Mouse (Mus musculus): ENCODE data around the gene Xrcc5. TPM values are rescaled to one million over a fixed set of nuclear protein-coding genes. Genes with fewer than 3 reads are reported as not detected.
A peak's percentile ranks its signal among the peaks of the same experiment; 100 is the strongest.

The Xrcc5 gene
- total RNA-seq (2021): 10 to 100 TPM; 10.5 to 13.9 TPM
- long read RNA-seq, transcript Xrcc5-201 (21 exons, 2,555 nt): major isoform, 9 of 14 reads
- long read RNA-seq, partial matches to known transcripts: 5 of 14 reads
- long read RNA-seq, other reads (novel, unspliced or antisense): 0 of 14 reads

DNA sequence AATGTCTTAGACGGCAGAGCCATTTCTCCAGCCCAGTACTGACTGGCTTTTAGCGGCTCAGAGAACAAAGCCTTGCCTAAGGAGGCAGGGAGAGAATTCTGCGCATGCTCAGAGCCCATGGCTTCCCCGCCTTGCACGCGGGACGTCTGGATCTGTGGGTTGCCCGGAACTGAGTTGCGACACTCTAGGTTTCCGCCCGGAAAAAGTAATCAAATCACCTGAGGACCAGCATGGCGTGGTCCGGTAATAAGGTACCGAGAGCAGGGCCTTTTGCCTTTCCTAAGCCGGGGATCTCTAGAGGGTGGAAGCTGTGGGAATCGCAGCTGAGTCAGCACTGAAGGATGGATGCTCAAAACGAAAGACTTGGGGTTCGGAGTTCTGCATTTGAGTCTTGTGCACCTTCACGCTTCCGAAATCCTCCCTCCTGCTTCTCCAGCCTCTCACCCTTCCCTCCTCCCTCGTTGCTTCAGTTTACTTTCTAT is at the start of gene Xrcc5:
Xrcc5 (plus strand) TSS at position 105 of the 482 bp plus-strand sequence.
- DNase-seq (ENCODE audit: low spot score in 2 of 2): peak; percentile 91

GRCm38 (mm10) chr1:72263099-72263498 is 44.1 kb upstream of the Xrcc5 start:
- DNase-seq (ENCODE audit: low spot score in 2 of 2): no peak

DNA sequence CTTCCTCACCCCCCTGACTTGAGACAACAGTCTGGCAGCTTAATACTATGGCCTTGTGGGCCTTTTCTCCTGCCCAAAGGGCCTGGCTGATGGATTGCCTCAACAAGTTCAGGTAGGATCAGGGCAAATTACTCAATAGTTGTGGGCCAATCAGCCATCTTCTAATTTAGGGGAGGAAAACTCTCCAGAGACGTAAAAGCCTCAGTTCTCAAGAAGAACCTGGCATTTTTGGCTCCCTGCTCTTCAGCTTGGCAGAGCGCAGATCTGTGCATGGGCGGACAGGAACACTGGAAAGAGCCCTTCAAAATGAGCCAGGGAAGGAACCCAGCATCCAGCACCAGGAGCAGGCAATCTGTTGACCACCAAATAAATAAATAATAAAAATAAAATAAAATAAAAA is 29.1 kb upstream of the Xrcc5 start:
- DNase-seq (ENCODE audit: low spot score in 2 of 2): no peak

- DNase-seq (ENCODE audit: low spot score in 2 of 2): no peak
Observed at GRCm38 (mm10) chr1:72282604-72283003, 24.6 kb upstream of the Xrcc5 start.

- DNase-seq (ENCODE audit: low spot score in 2 of 2): peak; percentile 91 to 94
Observed at GRCm38 (mm10) chr1:72283992-72284485, 23.2 kb upstream of the Xrcc5 start, which contains the start of the genes Pecr and Tmem169. Gene Pecr, minus strand, starts transcription at chr1:72284314. Gene Tmem169, plus strand, starts transcription at chr1:72284369.

- peak in 1 of 2 experiments; percentile 15 for DNase-seq (ENCODE audit: low spot score in 2 of 2)
Observed at GRCm38 (mm10) chr1:72284539-72284938, 22.7 kb upstream of the Xrcc5 start.

GRCm38 (mm10) chr1:72286904-72287303 is 20.3 kb upstream of the Xrcc5 start:
- DNase-seq (ENCODE audit: low spot score in 2 of 2): no peak

GRCm38 (mm10) chr1:72287893-72288292 is 19.3 kb upstream of the Xrcc5 start:
- no peak for DNase-seq (ENCODE audit: low spot score in 2 of 2)

- DNase-seq (ENCODE audit: low spot score in 2 of 2): no peak
Observed at GRCm38 (mm10) chr1:72288527-72289150, 18.6 kb upstream of the Xrcc5 start.

DNA sequence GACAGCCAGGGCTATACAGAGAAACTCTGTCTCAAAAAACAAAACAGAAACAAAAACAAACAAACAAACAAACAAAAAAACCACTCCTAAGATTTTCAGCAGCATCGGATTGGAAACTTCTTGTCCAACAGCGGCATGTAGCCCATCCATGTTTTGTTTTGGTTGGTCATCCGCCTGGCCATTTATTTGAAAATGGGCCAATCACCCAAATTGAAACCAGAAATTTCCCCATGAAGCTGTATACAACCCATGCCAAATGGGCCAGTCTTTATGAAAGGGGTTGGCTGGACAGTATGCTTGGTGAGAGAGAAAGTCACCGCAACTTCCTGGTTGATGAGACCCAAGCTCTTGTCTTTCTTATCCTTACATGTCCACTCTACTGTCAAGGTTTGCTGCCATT is 16.3 kb upstream of the Xrcc5 start:
- DNase-seq (ENCODE audit: low spot score in 2 of 2): no peak

DNA sequence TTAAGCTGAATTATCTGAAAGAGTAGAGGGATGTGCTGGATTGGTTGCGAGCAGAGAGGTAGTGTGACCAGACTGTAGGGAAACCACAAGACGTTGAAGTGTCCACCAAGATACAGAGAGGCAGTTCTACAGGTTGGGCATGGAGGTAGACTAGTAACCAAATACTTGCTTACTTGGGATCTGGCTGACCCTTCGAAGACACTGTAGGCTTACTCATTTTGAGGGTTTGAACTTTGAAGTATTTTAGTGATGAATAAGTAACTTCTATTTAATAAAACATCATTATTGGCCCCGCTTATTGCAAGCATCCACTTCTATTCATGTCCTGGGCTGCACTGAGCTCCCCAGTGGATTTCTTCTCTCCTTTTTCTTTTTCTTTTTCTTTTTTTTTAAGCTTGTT is 15.8 kb upstream of the Xrcc5 start:
- DNase-seq (ENCODE audit: low spot score in 2 of 2): no peak

- DNase-seq (ENCODE audit: low spot score in 2 of 2): no peak
Observed at GRCm38 (mm10) chr1:72291925-72292324, 15.3 kb upstream of the Xrcc5 start.

- DNase-seq (ENCODE audit: low spot score in 2 of 2): no peak
Observed at GRCm38 (mm10) chr1:72293869-72294663, 13.2 kb upstream of the Xrcc5 start.

DNA sequence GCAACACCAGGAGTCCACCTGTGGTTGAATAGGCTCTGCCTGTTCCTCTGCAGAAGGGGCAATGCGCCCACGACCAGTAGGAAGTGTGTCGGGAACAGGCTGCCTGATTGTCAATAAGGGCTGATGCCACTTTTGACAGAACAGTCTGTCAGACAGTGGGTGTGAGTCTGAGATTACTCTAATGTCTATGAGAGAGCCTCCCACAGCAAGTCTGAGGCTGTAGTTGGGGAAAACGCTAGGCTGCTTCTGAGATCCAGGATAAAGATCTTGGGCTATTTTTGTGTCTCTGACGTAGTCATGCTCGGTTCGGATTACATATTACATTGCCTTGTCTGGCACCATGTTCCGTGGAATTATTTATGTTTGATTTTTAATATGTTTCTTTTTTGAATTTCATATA is 11.5 kb upstream of the Xrcc5 start:
- no peak for DNase-seq (ENCODE audit: low spot score in 2 of 2)

- no peak for DNase-seq (ENCODE audit: low spot score in 2 of 2)
Observed at GRCm38 (mm10) chr1:72301845-72302244, 5.4 kb upstream of the Xrcc5 start.

DNA sequence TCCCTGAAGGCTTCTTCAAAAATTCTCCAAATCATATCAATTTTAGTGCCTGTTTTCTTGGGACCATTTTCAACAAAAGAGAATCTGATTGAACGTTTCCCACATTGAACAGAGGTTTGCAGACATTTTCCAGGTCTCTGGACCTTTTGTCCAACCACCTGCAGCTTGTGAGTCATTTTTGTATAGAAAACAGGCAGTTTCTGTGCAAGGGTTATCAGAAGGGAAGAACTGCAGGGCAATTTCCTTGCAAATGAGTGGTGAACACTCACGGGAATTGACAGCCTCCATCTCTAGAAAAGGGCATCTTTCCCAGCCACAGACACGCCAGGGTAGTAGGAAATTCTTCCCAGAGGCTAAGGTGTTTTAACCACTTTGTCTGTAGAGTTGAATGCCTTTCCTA is 980 bp upstream of the Xrcc5 start:
- no peak for DNase-seq (ENCODE audit: low spot score in 2 of 2)

- DNase-seq (ENCODE audit: low spot score in 2 of 2): peak in 1 of 2 experiments; percentile 57
Observed at GRCm38 (mm10) chr1:72306679-72307181, 491 bp upstream of the Xrcc5 start.

GRCm38 (mm10) chr1:72308919-72309318 is 1.7 kb downstream of the Xrcc5 start:
- DNase-seq (ENCODE audit: low spot score in 2 of 2): no peak

- no peak for DNase-seq (ENCODE audit: low spot score in 2 of 2)
Observed at GRCm38 (mm10) chr1:72309744-72310424, 2.7 kb downstream of the Xrcc5 start.

GRCm38 (mm10) chr1:72312701-72313398 is 5.6 kb downstream of the Xrcc5 start:
- DNase-seq (ENCODE audit: low spot score in 2 of 2): no peak

All from layer of hippocampus, postnatal 10 days (tissue).